Mouse (Mus musculus): Measurements from ENCODE around the gene Gpr6. TPM values are rescaled to one million over a fixed set of nuclear protein-coding genes. Genes with fewer than 3 reads are reported as not detected.

Gene Gpr6
- polyA plus RNA-seq (2015; fragmentation: Nextera tagmentation; extraction: Ambion mirVana): not detected in 2 replicates

- no peak for ATAC-seq (ENCODE audit: insufficient read depth, low FRiP score)
- Histone ChIP-seq H3K9me3 (replicated peaks; ENCODE audit: control insufficient read depth, low read length) (no peaks in the 10 kb centered on the region), H3K9ac (ENCODE audit: low read length) (no peak within 1 kb of the TSS), H3K36me3 (ENCODE audit: control insufficient read depth, insufficient read depth, low read length) (no peaks in the 10 kb centered on the region), H3K27ac (ENCODE audit: low read length) (no peak within 1 kb of the TSS), H3K4me1 (ENCODE audit: control insufficient read depth, insufficient read depth, low read length) (no peaks in the 10 kb centered on the region), H3K4me3 (replicated peaks; ENCODE audit: low read length) (no peak within 1 kb of the TSS), H3K4me2 (ENCODE audit: low read depth, low read length) (no peak within 1 kb of the TSS), H3K27me3 (ENCODE audit: control insufficient read depth, insufficient read depth, low read length) (peaks cover 29% of the 10 kb centered on the region)
- 3% methylated on average over 23 of the region's 23 CpGs for WGBS
These were observed at the start of gene Gpr6 for GRCm38 (mm10) chr10:41072116-41072515. Gene Gpr6, minus strand, starts transcription at chr10:41072285.

GRCm38 (mm10) chr10:41100060-41100459 lies 28.0 kb upstream of the Gpr6 start:
- Histone ChIP-seq H3K4me1 (ENCODE audit: control insufficient read depth, insufficient read depth, low read length) (no peaks in the 10 kb centered on the region), H3K9ac (ENCODE audit: low read length) (no peak overlapping the region), H3K4me3 (replicated peaks; ENCODE audit: low read length) (no peak overlapping the region), H3K27me3 (ENCODE audit: control insufficient read depth, insufficient read depth, low read length) (no peaks in the 10 kb centered on the region), H3K4me2 (ENCODE audit: low read depth, low read length) (no peak overlapping the region), H3K27ac (ENCODE audit: low read length) (no peak overlapping the region), H3K36me3 (ENCODE audit: control insufficient read depth, insufficient read depth, low read length) (no peaks in the 10 kb centered on the region), H3K9me3 (replicated peaks; ENCODE audit: control insufficient read depth, low read length) (no peaks in the 10 kb centered on the region)
- no peak for ATAC-seq (ENCODE audit: insufficient read depth, low FRiP score)
- WGBS: 70% methylated on average over 2 of the region's 2 CpGs

- Histone ChIP-seq H3K9ac (ENCODE audit: low read length) (no peak overlapping the region), H3K4me3 (replicated peaks; ENCODE audit: low read length) (no peak overlapping the region), H3K27ac (ENCODE audit: low read length) (no peak overlapping the region), H3K9me3 (replicated peaks; ENCODE audit: control insufficient read depth, low read length) (no peaks in the 10 kb centered on the region), H3K4me1 (ENCODE audit: control insufficient read depth, insufficient read depth, low read length) (no peaks in the 10 kb centered on the region), H3K4me2 (ENCODE audit: low read depth, low read length) (no peak overlapping the region), H3K36me3 (ENCODE audit: control insufficient read depth, insufficient read depth, low read length) (no peaks in the 10 kb centered on the region), H3K27me3 (ENCODE audit: control insufficient read depth, insufficient read depth, low read length) (no peaks in the 10 kb centered on the region)
- ATAC-seq (ENCODE audit: insufficient read depth, low FRiP score): no peak
- WGBS: 81% methylated on average over 6 of the region's 6 CpGs
These were observed 26.1 kb upstream of the Gpr6 start for GRCm38 (mm10) chr10:41098137-41098536.

GRCm38 (mm10) chr10:41088852-41089251 lies 16.8 kb upstream of the Gpr6 start:
- H3K36me3 ChIP-seq (ENCODE audit: control insufficient read depth, insufficient read depth, low read length): no peaks in the 10 kb centered on the region
- no peaks in the 10 kb centered on the region for H3K9me3 ChIP-seq (replicated peaks; ENCODE audit: control insufficient read depth, low read length)
- H3K9ac ChIP-seq (ENCODE audit: low read length): no peak overlapping the region
- no peak for ATAC-seq (ENCODE audit: insufficient read depth, low FRiP score)
- no peaks in the 10 kb centered on the region for H3K4me1 ChIP-seq (ENCODE audit: control insufficient read depth, insufficient read depth, low read length)
- H3K4me3 ChIP-seq (replicated peaks; ENCODE audit: low read length): no peak overlapping the region
- H3K27me3 ChIP-seq (ENCODE audit: control insufficient read depth, insufficient read depth, low read length): no peaks in the 10 kb centered on the region
- no peak overlapping the region for H3K4me2 ChIP-seq (ENCODE audit: low read depth, low read length)
- 41% methylated on average over 7 of the region's 7 CpGs for WGBS
- H3K27ac ChIP-seq (ENCODE audit: low read length): no peak overlapping the region

GRCm38 (mm10) chr10:41071696-41072095 lies 389 bp downstream of the Gpr6 start:
- no peak for ATAC-seq (ENCODE audit: insufficient read depth, low FRiP score)
- Histone ChIP-seq H3K4me3 (replicated peaks; ENCODE audit: low read length) (no peak overlapping the region), H3K27me3 (ENCODE audit: control insufficient read depth, insufficient read depth, low read length) (peaks cover 29% of the 10 kb centered on the region), H3K9me3 (replicated peaks; ENCODE audit: control insufficient read depth, low read length) (no peaks in the 10 kb centered on the region), H3K9ac (ENCODE audit: low read length) (no peak overlapping the region), H3K36me3 (ENCODE audit: control insufficient read depth, insufficient read depth, low read length) (no peaks in the 10 kb centered on the region), H3K27ac (ENCODE audit: low read length) (no peak overlapping the region), H3K4me1 (ENCODE audit: control insufficient read depth, insufficient read depth, low read length) (no peaks in the 10 kb centered on the region), H3K4me2 (ENCODE audit: low read depth, low read length) (no peak overlapping the region)
- WGBS: 2% methylated on average over 11 of the region's 11 CpGs

GRCm38 (mm10) chr10:41070693-41071651 lies 1.1 kb downstream of the Gpr6 start:
- no peak for ATAC-seq (ENCODE audit: insufficient read depth, low FRiP score)
- Histone ChIP-seq H3K27me3 (ENCODE audit: control insufficient read depth, insufficient read depth, low read length) (peaks cover 29% of the 10 kb centered on the region), H3K4me2 (ENCODE audit: low read depth, low read length) (no peak overlapping the region), H3K9ac (ENCODE audit: low read length) (no peak overlapping the region), H3K4me1 (ENCODE audit: control insufficient read depth, insufficient read depth, low read length) (no peaks in the 10 kb centered on the region), H3K9me3 (replicated peaks; ENCODE audit: control insufficient read depth, low read length) (no peaks in the 10 kb centered on the region), H3K27ac (ENCODE audit: low read length) (no peak overlapping the region), H3K36me3 (ENCODE audit: control insufficient read depth, insufficient read depth, low read length) (no peaks in the 10 kb centered on the region), H3K4me3 (replicated peaks; ENCODE audit: low read length) (no peak overlapping the region)
- 4% methylated on average over 68 of the region's 68 CpGs for WGBS

GRCm38 (mm10) chr10:41060250-41060831 lies 11.7 kb downstream of the Gpr6 start:
- no peaks in the 10 kb centered on the region for H3K36me3 ChIP-seq (ENCODE audit: control insufficient read depth, insufficient read depth, low read length)
- 73% methylated on average over 4 of the region's 4 CpGs for WGBS
- H3K9me3 ChIP-seq (replicated peaks; ENCODE audit: control insufficient read depth, low read length): no peaks in the 10 kb centered on the region
- no peak overlapping the region for H3K4me2 ChIP-seq (ENCODE audit: low read depth, low read length)
- no peak overlapping the region for H3K27ac ChIP-seq (ENCODE audit: low read length)
- H3K9ac ChIP-seq (ENCODE audit: low read length): no peak overlapping the region
- H3K4me1 ChIP-seq (ENCODE audit: control insufficient read depth, insufficient read depth, low read length): no peaks in the 10 kb centered on the region
- H3K27me3 ChIP-seq (ENCODE audit: control insufficient read depth, insufficient read depth, low read length): no peaks in the 10 kb centered on the region
- no peak overlapping the region for H3K4me3 ChIP-seq (replicated peaks; ENCODE audit: low read length)
- ATAC-seq (ENCODE audit: insufficient read depth, low FRiP score): no peak

GRCm38 (mm10) chr10:41055581-41055980 lies 16.5 kb downstream of the Gpr6 start:
- ATAC-seq (ENCODE audit: insufficient read depth, low FRiP score): no peak
- H3K4me2 ChIP-seq (ENCODE audit: low read depth, low read length): no peak overlapping the region
- H3K27me3 ChIP-seq (ENCODE audit: control insufficient read depth, insufficient read depth, low read length): no peaks in the 10 kb centered on the region
- WGBS: 73% methylated on average over 9 of the region's 9 CpGs
- H3K36me3 ChIP-seq (ENCODE audit: control insufficient read depth, insufficient read depth, low read length): no peaks in the 10 kb centered on the region
- H3K27ac ChIP-seq (ENCODE audit: low read length): no peak overlapping the region
- H3K9ac ChIP-seq (ENCODE audit: low read length): no peak overlapping the region
- H3K4me3 ChIP-seq (replicated peaks; ENCODE audit: low read length): no peak overlapping the region
- H3K9me3 ChIP-seq (replicated peaks; ENCODE audit: control insufficient read depth, low read length): no peaks in the 10 kb centered on the region
- H3K4me1 ChIP-seq (ENCODE audit: control insufficient read depth, insufficient read depth, low read length): no peaks in the 10 kb centered on the region

- no peak overlapping the region for H3K9ac ChIP-seq (ENCODE audit: low read length)
- H3K27me3 ChIP-seq (ENCODE audit: control insufficient read depth, insufficient read depth, low read length): no peaks in the 10 kb centered on the region
- no peak overlapping the region for H3K4me2 ChIP-seq (ENCODE audit: low read depth, low read length)
- no peaks in the 10 kb centered on the region for H3K36me3 ChIP-seq (ENCODE audit: control insufficient read depth, insufficient read depth, low read length)
- no peak overlapping the region for H3K27ac ChIP-seq (ENCODE audit: low read length)
- H3K4me3 ChIP-seq (replicated peaks; ENCODE audit: low read length): no peak overlapping the region
- no peak for ATAC-seq (ENCODE audit: insufficient read depth, low FRiP score)
- H3K4me1 ChIP-seq (ENCODE audit: control insufficient read depth, insufficient read depth, low read length): no peaks in the 10 kb centered on the region
- WGBS: 72% methylated on average over 5 of the region's 5 CpGs
- no peaks in the 10 kb centered on the region for H3K9me3 ChIP-seq (replicated peaks; ENCODE audit: control insufficient read depth, low read length)
These were observed 18.1 kb downstream of the Gpr6 start for GRCm38 (mm10) chr10:41054005-41054404.
